Mouse (Mus musculus) lung, adult 2 months (tissue): Measurements from ENCODE around the gene Mettl7a2. TPM values are rescaled to one million over a fixed set of nuclear protein-coding genes. Genes with fewer than 3 reads are reported as not detected.
"Not testable (repeated sequence)": the region's sequence is repeated elsewhere in the genome, so short reads cannot be mapped to it uniquely, and the experiment has no call there.

Experiments used
- DNase-seq: peaks from one replicate; pipeline ENCODE4 v3.0.0; 2022
- H3K4me1 ChIP-seq: fragments of 200-500 bp; 2 replicates; pipeline ENCODE4 v1.6.1; 2011; ENCODE audit warnings: low read length; ENCODE audit not compliant: control insufficient read depth, insufficient read depth
- H3K4me3 ChIP-seq: fragments of 200-500 bp; replicated peaks from 2 replicates; pipeline ENCODE3; 2011; ENCODE audit warnings: low read depth, mild to moderate bottlenecking, control low read depth, low read length; ENCODE audit errors: extremely low read depth
- CTCF ChIP-seq: fragments of 200-500 bp; IDR thresholded peaks from 2 replicates; pipeline ENCODE4 v1.5.1; 2011; ENCODE audit warnings: mild to moderate bottlenecking, low read length, control low read depth; ENCODE audit not compliant: insufficient read depth
- POLR2A ChIP-seq: fragments of 200-500 bp; IDR thresholded peaks from 2 replicates; pipeline ENCODE4 v1.6.1; 2011; ENCODE audit warnings: low read depth, mild to moderate bottlenecking, control low read depth, low read length, borderline replicate concordance; ENCODE audit errors: extremely low read depth
- WGBS: fragments of 180-500 bp; shearing (Covaris S2); methylation state at CpG from one replicate; pipeline ENCODE4 v1.1.7; 2018; 5-methylcytosine and 5-hydroxymethylcytosine counted together
- polyA plus RNA-seq: library from polyadenylated mRNA; depleted of rRNA; stranded (reverse); fragments of >200 nt; gene quantifications from 2 replicates; pipeline ENCODE4 v1.2.3, GENCODE M21; 2012

Mettl7a2 gene
- polyA plus RNA-seq, 1 experiment, result not detected

- TF ChIP-seq CTCF (no peak), POLR2A (no peak)
- H3K4me3 ChIP-seq, result no peak overlapping the region
- no peak for DNase-seq
- no peaks in the 10 kb centered on the region; the same call in 1 of the 2 replicates for H3K4me1 ChIP-seq
Observed at GRCm38 (mm10) chr15:100345484-100345883, 7.5 kb upstream of the Mettl7a2 start.

- WGBS, result 68% methylated on average over 14 of the region's 14 CpGs
- H3K4me3 ChIP-seq, result no peak overlapping the region
- H3K4me1 ChIP-seq, result no peaks in the 10 kb centered on the region; the same call in 1 of the 2 replicates
- TF ChIP-seq CTCF (no peak), POLR2A (no peak)
- DNase-seq, result no peak
Observed at GRCm38 (mm10) chr15:100346761-100347160, 6.2 kb upstream of the Mettl7a2 start.

GRCm38 (mm10) chr15:100349496-100349895 is 3.5 kb upstream of the Mettl7a2 start:
- TF ChIP-seq POLR2A, result no peak
- TF ChIP-seq CTCF, result no peak
- Histone ChIP-seq H3K4me3 (no peak overlapping the region), H3K4me1 (no peaks in the 10 kb centered on the region)
- WGBS, result 34% methylated on average over 2 of the region's 2 CpGs
- DNase-seq, result no peak

GRCm38 (mm10) chr15:100351501-100352060 is 1.4 kb upstream of the Mettl7a2 start:
- no peak for TF ChIP-seq CTCF
- no peak for TF ChIP-seq POLR2A
- no peak overlapping the region for H3K4me3 ChIP-seq
- no peak for DNase-seq
- H3K4me1 ChIP-seq, result no peaks in the 10 kb centered on the region
- 56% methylated on average over 6 of the region's 6 CpGs for WGBS

GRCm38 (mm10) chr15:100353399-100353798 is 399 bp downstream of the Mettl7a2 start:
- H3K4me3 ChIP-seq, H3K4me1 ChIP-seq, DNase-seq: not testable (repeated sequence)
- WGBS, result 90% methylated on average over 22 of the region's 22 CpGs

GRCm38 (mm10) chr15:100355876-100356275 is 2.9 kb downstream of the Mettl7a2 start:
- no peak for TF ChIP-seq CTCF
- TF ChIP-seq POLR2A, result no peak
- H3K4me1 ChIP-seq, result no peaks in the 10 kb centered on the region
- no peak overlapping the region for H3K4me3 ChIP-seq
- 83% methylated on average over 5 of the region's 5 CpGs for WGBS
- no peak for DNase-seq

GRCm38 (mm10) chr15:100364242-100364641 is 11.2 kb downstream of the Mettl7a2 start, which contains the start of gene Higd1c:
Gene Higd1c, plus strand, starts transcription at chr15:100364542.
- Histone ChIP-seq H3K4me1 (no peaks in the 10 kb centered on the region), H3K4me3 (no peak within 1 kb of the TSS)
- WGBS, result 64% methylated on average over 7 of the region's 7 CpGs
- TF ChIP-seq POLR2A (no peak), CTCF (no peak)
- no peak for DNase-seq

- H3K4me3 ChIP-seq, DNase-seq, H3K4me1 ChIP-seq: not testable (repeated sequence)
- WGBS, result 69% methylated on average over 9 of the region's 9 CpGs
Observed at GRCm38 (mm10) chr15:100365967-100366366, 13.0 kb downstream of the Mettl7a2 start.

- no peak for DNase-seq
- Histone ChIP-seq H3K4me3 (no peak overlapping the region), H3K4me1 (no peaks in the 10 kb centered on the region)
- no peak for TF ChIP-seq POLR2A
- no peak for TF ChIP-seq CTCF
- WGBS, result 73% methylated on average over 7 of the region's 7 CpGs
Observed at GRCm38 (mm10) chr15:100367119-100367518, 14.1 kb downstream of the Mettl7a2 start.

GRCm38 (mm10) chr15:100375066-100375465 is 22.1 kb downstream of the Mettl7a2 start:
- no peak overlapping the region for H3K4me3 ChIP-seq
- 30% methylated on average over 5 of the region's 5 CpGs for WGBS
- H3K4me1 ChIP-seq, result no peaks in the 10 kb centered on the region
- peak; percentile 44 for DNase-seq
- 0 out of 2 replicates have a peak, but pooled peaks have one; percentile 9 for TF ChIP-seq CTCF
- TF ChIP-seq POLR2A, result no peak

- DNase-seq, H3K4me3 ChIP-seq, H3K4me1 ChIP-seq: not testable (repeated sequence)
- WGBS, result 45% methylated on average over 4 of the region's 9 CpGs
Observed at GRCm38 (mm10) chr15:100377847-100378505, 25.0 kb downstream of the Mettl7a2 start.
